8 mouse cellular contexts compared by ENCODE assay signal in genomic region chr6:72598791-72599557, GRCm38 (mm10). TPM values are rescaled to one million over a fixed set of nuclear protein-coding genes. Genes with fewer than 3 reads are reported as not detected.
A peak's percentile ranks its signal among the peaks of the same experiment; 100 is the strongest.
DNase-seq lines count a peak whose midpoint lies in the region; ATAC-seq and TF ChIP-seq lines count a peak whose summit lies in the region.

No protein-coding gene starts in this region.

- no peaks in the 10 kb centered on the region for H3K27me3 ChIP-seq in liver, adult 2 months (ENCODE audit: control insufficient read depth, insufficient read depth, low read length)
- no peaks in the 10 kb centered on the region for H3K27me3 ChIP-seq in intestine, postnatal 0 days (replicated peaks; ENCODE audit: control insufficient read depth, insufficient read depth, low read length)
- H3K27me3 ChIP-seq in lung, embryonic 15.5 days = no peaks in the 10 kb centered on the region
- no peaks in the 10 kb centered on the region for H3K27me3 ChIP-seq in stomach, embryonic 16.5 days (ENCODE audit: control insufficient read depth, insufficient read depth, low read length)

- 8% methylated on average over 12 of the region's 12 CpGs for WGBS in liver, adult 2 months
- 37% methylated on average over 12 of the region's 12 CpGs for WGBS in intestine, postnatal 0 days
- WGBS in lung, embryonic 15.5 days = 33% methylated on average over 12 of the region's 12 CpGs
- 32% methylated on average over 12 of the region's 12 CpGs for WGBS in stomach, embryonic 16.5 days

- peak; percentile 77 for DNase-seq in liver, adult 2 months (ENCODE audit: extremely low read depth, low read depth, low spot score)
- DNase-seq in liver = no peak
- peak; percentile 38 to 61 for DNase-seq in adrenal gland, postnatal 36 days
- DNase-seq in forelimb bud, embryonic 11.5 days (ENCODE audit: low read depth, low spot score) = peak; percentile 4

- peaks cover 8% of the 10 kb centered on the region; the same call in 1 of the 2 replicates for H3K79me2 ChIP-seq in liver, adult 2 months (ENCODE audit: control insufficient read depth, insufficient read depth, low read length)

- H3K9me3 ChIP-seq in intestine, postnatal 0 days (ENCODE audit: control insufficient read depth) = no peaks in the 10 kb centered on the region
- no peaks in the 10 kb centered on the region for H3K9me3 ChIP-seq in lung, embryonic 15.5 days
- H3K9me3 ChIP-seq in stomach, embryonic 16.5 days (replicated peaks; ENCODE audit: control insufficient read depth, low read length) = no peaks in the 10 kb centered on the region

- H3K9ac ChIP-seq in liver, adult 2 months (ENCODE audit: low read depth, low read length) = peak overlapping the region; percentile 93
- peak overlapping the region; percentile 51 for H3K9ac ChIP-seq in intestine, postnatal 0 days (ENCODE audit: low read depth, low read length)
- peak overlapping the region; percentile 51 for H3K9ac ChIP-seq in lung, embryonic 15.5 days
- peak overlapping the region; percentile 84 for H3K9ac ChIP-seq in stomach, embryonic 16.5 days (ENCODE audit: low read length)

- H3K4me2 ChIP-seq in intestine, postnatal 0 days (replicated peaks; ENCODE audit: low read depth) = peak overlapping the region; percentile 72
- peak overlapping the region; percentile 72 for H3K4me2 ChIP-seq in lung, embryonic 15.5 days
- peak overlapping the region; percentile 61 for H3K4me2 ChIP-seq in stomach, embryonic 16.5 days (ENCODE audit: low read depth, low read length)

- peak overlapping the region; percentile 96 for H3K27ac ChIP-seq in liver, adult 2 months (replicated peaks; ENCODE audit: insufficient read depth, low read depth, low read length)
- peak overlapping the region; percentile 62 for H3K27ac ChIP-seq in intestine, postnatal 0 days (ENCODE audit: low read depth, low read length)
- peak overlapping the region; percentile 81 for H3K27ac ChIP-seq in lung, embryonic 15.5 days
- H3K27ac ChIP-seq in stomach, embryonic 16.5 days (ENCODE audit: low read length) = peak overlapping the region; percentile 95

- H3K4me3 ChIP-seq in liver, adult 2 months (ENCODE audit: insufficient read depth, low read depth, low read length) = peak overlapping the region; percentile 75
- peak overlapping the region; percentile 61 for H3K4me3 ChIP-seq in intestine, postnatal 0 days (ENCODE audit: low read depth, low read length)
- H3K4me3 ChIP-seq in lung, embryonic 15.5 days = peak overlapping the region; percentile 67
- H3K4me3 ChIP-seq in stomach, embryonic 16.5 days (replicated peaks; ENCODE audit: low read length) = peak overlapping the region; percentile 60

- peaks cover 14% of the 10 kb centered on the region for H3K4me1 ChIP-seq in liver, adult 2 months (ENCODE audit: control insufficient read depth, insufficient read depth, low read length)
- peaks cover 3% of the 10 kb centered on the region; the same call in 1 of the 2 replicates for H3K4me1 ChIP-seq in intestine, postnatal 0 days (replicated peaks; ENCODE audit: control insufficient read depth, insufficient read depth, low read length)
- peaks cover 24% of the 10 kb centered on the region for H3K4me1 ChIP-seq in lung, embryonic 15.5 days
- peaks cover 17% of the 10 kb centered on the region for H3K4me1 ChIP-seq in stomach, embryonic 16.5 days (ENCODE audit: control insufficient read depth, insufficient read depth, low read length)

- peaks cover 24% of the 10 kb centered on the region; the same call in 1 of the 2 replicates for H3K36me3 ChIP-seq in liver, adult 2 months (ENCODE audit: control insufficient read depth, insufficient read depth, low read length)
- H3K36me3 ChIP-seq in intestine, postnatal 0 days (ENCODE audit: control insufficient read depth, insufficient read depth) = peaks cover 11% of the 10 kb centered on the region; the same call in 1 of the 2 replicates
- H3K36me3 ChIP-seq in lung, embryonic 15.5 days = 0 out of 2 replicates have a peak, but pooled peaks cover under 1% of the 10 kb centered on the region
- no peaks in the 10 kb centered on the region for H3K36me3 ChIP-seq in stomach, embryonic 16.5 days (ENCODE audit: control insufficient read depth, insufficient read depth, low read length)

- TF ChIP-seq POLR2A in liver, adult 2 months (IDR thresholded peaks at IDR 0.05; ENCODE audit: extremely low read depth, insufficient read depth, low read length) = no peak

- peak; percentile 11; the same call in 1 of the 2 replicates for ATAC-seq in intestine, postnatal 0 days
- ATAC-seq in lung, embryonic 15.5 days (ENCODE audit: borderline replicate concordance, extremely low read depth, low FRiP score, low TSS enrichment) = peak; percentile 39
- ATAC-seq in stomach, embryonic 16.5 days (ENCODE audit: insufficient read depth, low FRiP score) = peak; percentile 53; the same call in 1 of the 2 replicates
- ATAC-seq in frontal cortex, adult (ENCODE audit: low TSS enrichment) = no peak

- TF ChIP-seq CTCF in liver, adult 2 months (IDR thresholded peaks at IDR 0.05; ENCODE audit: low read depth, low read length) = no peak
- no peak for TF ChIP-seq CTCF in intestine, postnatal 0 days (IDR thresholded peaks at IDR 0.05; ENCODE audit: low read depth)

RNA-seq across cellular contexts. Expression of gene Retsat, which starts 0.7 kb away (rescaled TPM):
- total RNA-seq in liver, adult 2 months (2014; rRNA removed) = 151 and 180 TPM in 2 replicates
- 303 and 340 TPM in 2 replicates for polyA plus RNA-seq in liver, adult 2 months (2012; rRNA removed)
- 100 to 1,000 TPM; 295 to 376 TPM for total RNA-seq in adrenal gland, postnatal 36 days (2021)
- polyA plus RNA-seq in intestine, postnatal 0 days (2015; fragmentation: Nextera tagmentation; extraction: Ambion mirVana) = 24.6 and 26.4 TPM in 2 replicates
- polyA plus RNA-seq in lung, embryonic 15.5 days (2015; fragmentation: Nextera tagmentation; extraction: Ambion mirVana) = 18.5 and 18.8 TPM in 2 replicates
- polyA plus RNA-seq in stomach, embryonic 16.5 days (2015; fragmentation: Nextera tagmentation; extraction: Ambion mirVana) = 29.6 and 32.7 TPM in 2 replicates

RNA-seq across cellular contexts. Expression of gene Elmod3, which starts 0.8 kb away (rescaled TPM):
- total RNA-seq in liver, adult 2 months (2014; rRNA removed) = 7.6 and 9.5 TPM in 2 replicates
- 14.7 and 16.0 TPM in 2 replicates for polyA plus RNA-seq in liver, adult 2 months (2012; rRNA removed)
- 10 to 100 TPM; 16.0 to 17.4 TPM for total RNA-seq in adrenal gland, postnatal 36 days (2021)
- 11.1 and 11.7 TPM in 2 replicates for polyA plus RNA-seq in intestine, postnatal 0 days (2015; fragmentation: Nextera tagmentation; extraction: Ambion mirVana)
- polyA plus RNA-seq in lung, embryonic 15.5 days (2015; fragmentation: Nextera tagmentation; extraction: Ambion mirVana) = 16.2 and 17.7 TPM in 2 replicates
- polyA plus RNA-seq in stomach, embryonic 16.5 days (2015; fragmentation: Nextera tagmentation; extraction: Ambion mirVana) = 18.1 and 19.6 TPM in 2 replicates

RNA-seq across cellular contexts. Expression of gene Tgoln1, which starts 17.8 kb away (rescaled TPM):
- total RNA-seq in liver, adult 2 months (2014; rRNA removed) = 68.7 and 85.5 TPM in 2 replicates
- 41.4 and 48.0 TPM in 2 replicates for polyA plus RNA-seq in liver, adult 2 months (2012; rRNA removed)
- 100 to 1,000 TPM; 222 to 238 TPM for total RNA-seq in adrenal gland, postnatal 36 days (2021)
- polyA plus RNA-seq in intestine, postnatal 0 days (2015; fragmentation: Nextera tagmentation; extraction: Ambion mirVana) = 133 and 136 TPM in 2 replicates
- polyA plus RNA-seq in lung, embryonic 15.5 days (2015; fragmentation: Nextera tagmentation; extraction: Ambion mirVana) = 40.2 and 43.4 TPM in 2 replicates
- polyA plus RNA-seq in stomach, embryonic 16.5 days (2015; fragmentation: Nextera tagmentation; extraction: Ambion mirVana) = 43.5 and 46.0 TPM in 2 replicates

RNA-seq across cellular contexts. Expression of gene Capg, which starts 54.8 kb away (rescaled TPM):
- 3.9 and 4.3 TPM in 2 replicates for total RNA-seq in liver, adult 2 months (2014; rRNA removed)
- polyA plus RNA-seq in liver, adult 2 months (2012; rRNA removed) = 2.2 and 2.8 TPM in 2 replicates
- total RNA-seq in adrenal gland, postnatal 36 days (2021) = 10 to 100 TPM; 41.3 to 45.5 TPM
- 25.2 and 28.5 TPM in 2 replicates for polyA plus RNA-seq in intestine, postnatal 0 days (2015; fragmentation: Nextera tagmentation; extraction: Ambion mirVana)
- polyA plus RNA-seq in lung, embryonic 15.5 days (2015; fragmentation: Nextera tagmentation; extraction: Ambion mirVana) = 54.2 and 57.9 TPM in 2 replicates
- polyA plus RNA-seq in stomach, embryonic 16.5 days (2015; fragmentation: Nextera tagmentation; extraction: Ambion mirVana) = 142 and 180 TPM in 2 replicates
